Mouse (Mus musculus): ENCODE measurements around the gene Gm9944.

Gene Gm9944

GRCm38 (mm10) chr4:144453217-144453616 lies at the start of gene Gm9944:
TSS of gene Gm9944 (minus strand) at chr4:144453317.
- DNase-seq (ENCODE audit: low spot score in 2 of 2), result no peak

GRCm38 (mm10) chr4:144493331-144493730 lies 40.2 kb upstream of the Gm9944 start:
- DNase-seq (ENCODE audit: low spot score in 2 of 2), result no peak

GRCm38 (mm10) chr4:144468091-144468490 lies 15.0 kb upstream of the Gm9944 start:
- DNase-seq (ENCODE audit: low spot score in 2 of 2), result no peak

- DNase-seq (ENCODE audit: low spot score in 2 of 2), result no peak
Measured at GRCm38 (mm10) chr4:144465206-144465605, 12.1 kb upstream of the Gm9944 start.

GRCm38 (mm10) chr4:144463656-144464055 lies 10.5 kb upstream of the Gm9944 start, which contains the start of gene Aadacl3:
TSS of gene Aadacl3 (minus strand) at chr4:144463756.
- no peak for DNase-seq (ENCODE audit: low spot score in 2 of 2)

GRCm38 (mm10) chr4:144448546-144448945 lies 4.6 kb downstream of the Gm9944 start:
- DNase-seq (ENCODE audit: low spot score in 2 of 2), result no peak

GRCm38 (mm10) chr4:144441582-144441981 lies 11.5 kb downstream of the Gm9944 start:
- no peak for DNase-seq (ENCODE audit: low spot score in 2 of 2)

- DNase-seq (ENCODE audit: low spot score in 2 of 2), result no peak
Measured at GRCm38 (mm10) chr4:144441095-144441494, 12.0 kb downstream of the Gm9944 start.

GRCm38 (mm10) chr4:144438672-144439071 lies 14.4 kb downstream of the Gm9944 start, which contains the start of gene 1700012P22Rik:
TSS of gene 1700012P22Rik (minus strand) at chr4:144438772.
- DNase-seq (ENCODE audit: low spot score in 2 of 2), result no peak

GRCm38 (mm10) chr4:144433216-144433615 lies 19.9 kb downstream of the Gm9944 start:
- DNase-seq (ENCODE audit: low spot score in 2 of 2), result no peak

- no peak for DNase-seq (ENCODE audit: low spot score in 2 of 2)
Measured at GRCm38 (mm10) chr4:144430723-144431122, 22.4 kb downstream of the Gm9944 start.

GRCm38 (mm10) chr4:144428868-144429267 lies 24.2 kb downstream of the Gm9944 start:
- no peak for DNase-seq (ENCODE audit: low spot score in 2 of 2)

GRCm38 (mm10) chr4:144424590-144424989 lies 28.5 kb downstream of the Gm9944 start:
- DNase-seq (ENCODE audit: low spot score in 2 of 2), result no peak

- no peak for DNase-seq (ENCODE audit: low spot score in 2 of 2)
Measured at GRCm38 (mm10) chr4:144420644-144421043, 32.5 kb downstream of the Gm9944 start.

- no peak for DNase-seq (ENCODE audit: low spot score in 2 of 2)
Measured at GRCm38 (mm10) chr4:144408290-144408689, 44.8 kb downstream of the Gm9944 start, which contains the start of gene Pramef12. TSS of gene Pramef12 (minus strand) at chr4:144408464.

- no peak for DNase-seq (ENCODE audit: low spot score in 2 of 2)
Measured at GRCm38 (mm10) chr4:144406261-144406660, 46.9 kb downstream of the Gm9944 start.

GRCm38 (mm10) chr4:144404456-144405086 lies 48.5 kb downstream of the Gm9944 start:
- peak; percentile 60 to 66 for DNase-seq (ENCODE audit: low spot score in 2 of 2)
